ENCODE assay signal across 9 mouse cellular contexts in genomic region chr6:90753656-90754055, GRCm38 (mm10).
"Had no signal": no experiment of that assay in that cellular context is flagged by ENCODE, and none has a peak within 500 bp of the region (broad histone marks: within the 10 kb centered on the region; RNA-seq: fewer than 3 reads in every experiment).

No protein-coding gene starts in this region.

- H3K36me3 ChIP-seq: intestine, embryonic 15.5 days; limb, embryonic 13.5 days had no signal

- H3K9ac ChIP-seq: intestine, embryonic 15.5 days; limb, embryonic 13.5 days; midbrain, embryonic 13.5 days had no signal

- DNase-seq: kidney, postnatal 10 days; kidney, postnatal 4 days; left cerebral cortex, postnatal 4 days; right cerebral cortex, postnatal 14 days had no signal

- H3K27me3 ChIP-seq: intestine, embryonic 15.5 days; limb, embryonic 13.5 days; midbrain, embryonic 13.5 days had no signal

- H3K9me3 ChIP-seq: intestine, embryonic 15.5 days; limb, embryonic 13.5 days; midbrain, embryonic 13.5 days had no signal

- H3K4me2 ChIP-seq: intestine, embryonic 15.5 days; limb, embryonic 13.5 days; midbrain, embryonic 13.5 days had no signal

- H3K27ac ChIP-seq: intestine, embryonic 15.5 days; layer of hippocampus, adult 2 months; limb, embryonic 13.5 days; midbrain, embryonic 13.5 days; stomach, postnatal 0 days had no signal

- ATAC-seq: intestine, embryonic 15.5 days; midbrain, embryonic 13.5 days had no signal

- H3K4me3 ChIP-seq: intestine, embryonic 15.5 days; layer of hippocampus, adult 2 months; limb, embryonic 13.5 days; midbrain, embryonic 13.5 days had no signal
